Mouse (Mus musculus) G1E (cell line): ENCODE results near the gene Dlk1. TPM values are rescaled to one million over a fixed set of nuclear protein-coding genes. Genes with fewer than 3 reads are reported as not detected.
A peak's percentile ranks its signal among the peaks of the same experiment; 100 is the strongest.

ENCODE experiments used
- ATAC-seq: 2 replicates; pipeline ENCODE4 v1.8.0; 2016; ENCODE audit warnings: mild to moderate bottlenecking; ENCODE audit not compliant: insufficient number of reproducible peaks, poor library complexity, low FRiP score, severe bottlenecking; ENCODE audit errors: extremely low read depth
- DNase-seq: peaks from one replicate; pipeline ENCODE4 v3.0.0; 2012; ENCODE audit warnings: low spot score
- H3K27me3 ChIP-seq: 2 replicates; pipeline ENCODE4 v1.6.1; 2012; ENCODE audit warnings: mild to moderate bottlenecking, low read length, inconsistent platforms; ENCODE audit not compliant: insufficient read depth
- H3K36me3 ChIP-seq: replicated peaks from 2 replicates; pipeline ENCODE3; 2012; ENCODE audit warnings: mild to moderate bottlenecking, inconsistent platforms
- H3K4me1 ChIP-seq: 2 replicates; pipeline ENCODE4 v1.6.1; 2012; ENCODE audit warnings: low read depth, low read length, inconsistent platforms, mixed read lengths; ENCODE audit not compliant: insufficient read depth
- H3K4me3 ChIP-seq: 2 replicates; pipeline ENCODE4 v1.5.1; 2012; ENCODE audit warnings: low read depth, mild to moderate bottlenecking, inconsistent platforms, low read length, moderate library complexity, mixed read lengths
- H3K9me3 ChIP-seq: replicated peaks from 2 replicates; pipeline ENCODE4 v1.6.1; 2012; ENCODE audit warnings: inconsistent platforms
- CTCF ChIP-seq: IDR thresholded peaks from 2 replicates; pipeline ENCODE4 v1.5.1; 2012; ENCODE audit warnings: low read depth, low read length, inconsistent platforms, mixed read lengths
- GATA1 ChIP-seq: IDR thresholded peaks from 2 replicates; pipeline ENCODE4 v1.6.1; 2012; ENCODE audit warnings: borderline replicate concordance, low read length, inconsistent platforms, mixed read lengths
- GATA2 ChIP-seq: IDR thresholded peaks from 2 replicates; pipeline ENCODE4 v1.6.1; 2012; ENCODE audit warnings: low read depth, low read length, inconsistent platforms, borderline replicate concordance
- POLR2AphosphoS5 ChIP-seq: IDR thresholded peaks from 2 replicates; pipeline ENCODE4 v1.6.1; 2012; ENCODE audit warnings: low read depth, low read length, inconsistent platforms; ENCODE audit not compliant: insufficient replicate concordance
- TAL1 ChIP-seq: conservative IDR thresholded peaks from 2 replicates; pipeline ENCODE4 v1.6.1; 2012; ENCODE audit warnings: low read depth, low read length, inconsistent platforms, mixed read lengths
- polyA plus RNA-seq: library from polyadenylated mRNA; stranded (reverse); fragments of >175 nt; gene quantifications from 2 replicates; pipeline ENCODE4 v1.2.3, GENCODE M21; 2012
- total RNA-seq, 2 experiments: library from RNA; stranded (forward) in 1 of 2; stranded (reverse) in 1 of 2; fragments of 200-1000 nt in 1 of 2; fragments of >200 nt in 1 of 2; fragmentation: Nextera tagmentation in 1 of 2; gene quantifications; 2 replicates each; pipeline ENCODE4 v1.2.3; 2014 to 2017

Gene Dlk1
- total and polyA plus RNA-seq, 3 experiments: 0.76 TPM; not detected in 2

- Histone ChIP-seq H3K9me3 (peaks cover 96% of the 10 kb centered on the region), H3K4me3 (peak overlapping the region; percentile 31; the same call in 1 of the 2 replicates), H3K36me3 (no peaks in the 10 kb centered on the region), H3K4me1 (no peaks in the 10 kb centered on the region), H3K27me3 (no peaks in the 10 kb centered on the region)
- ATAC-seq (no peak), DNase-seq (no peak)
- TF ChIP-seq GATA2 (no peak), POLR2AphosphoS5 (no peak), TAL1 (no peak), GATA1 (no peak)
Measured at GRCm38 (mm10) chr12:109437559-109438350, 14.9 kb upstream of the Dlk1 start.

GRCm38 (mm10) chr12:109438383-109438782 is 14.2 kb upstream of the Dlk1 start:
- Histone ChIP-seq H3K36me3 (no peaks in the 10 kb centered on the region), H3K9me3 (peaks cover 97% of the 10 kb centered on the region), H3K4me1 (no peaks in the 10 kb centered on the region), H3K4me3 (no peak overlapping the region), H3K27me3 (no peaks in the 10 kb centered on the region)
- TF ChIP-seq GATA1 (no peak), GATA2 (no peak), TAL1 (no peak), CTCF (no peak)
- DNase-seq (no peak), ATAC-seq (no peak)

GRCm38 (mm10) chr12:109439974-109440373 is 12.6 kb upstream of the Dlk1 start:
- no peak for DNase-seq
- no peaks in the 10 kb centered on the region for H3K36me3 ChIP-seq
- ATAC-seq: no peak
- no peaks in the 10 kb centered on the region for H3K4me1 ChIP-seq
- TF ChIP-seq GATA2 (no peak), CTCF (no peak), TAL1 (no peak), POLR2AphosphoS5 (no peak), GATA1 (no peak)
- peaks cover 97% of the 10 kb centered on the region for H3K9me3 ChIP-seq
- H3K4me3 ChIP-seq: no peak overlapping the region
- H3K27me3 ChIP-seq: no peaks in the 10 kb centered on the region

GRCm38 (mm10) chr12:109441366-109441765 is 11.3 kb upstream of the Dlk1 start:
- no peak for ATAC-seq
- H3K4me1 ChIP-seq: no peaks in the 10 kb centered on the region

GRCm38 (mm10) chr12:109442115-109442514 is 10.5 kb upstream of the Dlk1 start:
- ATAC-seq: no peak

More at GRCm38 (mm10) chr12:109441366-109441765, 11.3 kb upstream of the Dlk1 start:
- H3K4me3 ChIP-seq: no peak overlapping the region; the same call in 1 of the 2 replicates
- no peak for TF ChIP-seq TAL1
- TF ChIP-seq GATA1: no peak
- TF ChIP-seq GATA2: no peak
- no peak for TF ChIP-seq POLR2AphosphoS5
- TF ChIP-seq CTCF: no peak
- H3K36me3 ChIP-seq: no peaks in the 10 kb centered on the region
- no peak for DNase-seq
- H3K9me3 ChIP-seq: peaks cover 96% of the 10 kb centered on the region
- no peaks in the 10 kb centered on the region; the same call in 1 of the 2 replicates for H3K27me3 ChIP-seq

GRCm38 (mm10) chr12:109443276-109443675 is 9.3 kb upstream of the Dlk1 start:
- DNase-seq: no peak
- Histone ChIP-seq H3K9me3 (peaks cover 92% of the 10 kb centered on the region), H3K36me3 (no peaks in the 10 kb centered on the region), H3K4me3 (no peak overlapping the region), H3K4me1 (no peaks in the 10 kb centered on the region), H3K27me3 (no peaks in the 10 kb centered on the region; the same call in 1 of the 2 replicates)
- no peak for ATAC-seq
- TF ChIP-seq TAL1 (no peak), GATA2 (no peak), POLR2AphosphoS5 (no peak), GATA1 (no peak), CTCF (no peak)

More at GRCm38 (mm10) chr12:109442115-109442514, 10.5 kb upstream of the Dlk1 start:
- peaks cover 95% of the 10 kb centered on the region for H3K9me3 ChIP-seq
- no peak for DNase-seq
- TF ChIP-seq GATA2 (no peak), GATA1 (no peak), POLR2AphosphoS5 (no peak), TAL1 (no peak), CTCF (no peak)
- H3K27me3 ChIP-seq: no peaks in the 10 kb centered on the region; the same call in 1 of the 2 replicates
- no peaks in the 10 kb centered on the region for H3K36me3 ChIP-seq
- no peaks in the 10 kb centered on the region for H3K4me1 ChIP-seq
- H3K4me3 ChIP-seq: no peak overlapping the region
